In genomic region chr12:77589416-77589815, GRCm38 (mm10) we compare ENCODE assay signal across 13 mouse cellular contexts.
"Had no signal": no experiment of that assay in that cellular context is flagged by ENCODE, and none has a peak within 500 bp of the region (broad histone marks: within the 10 kb centered on the region; RNA-seq: fewer than 3 reads in every experiment).

No protein-coding gene starts in this region.

- H3K9ac ChIP-seq: liver, embryonic 15.5 days; midbrain, embryonic 13.5 days had no signal

- H3K4me1 ChIP-seq: liver, embryonic 15.5 days; midbrain, embryonic 13.5 days had no signal

- H3K36me3 ChIP-seq: liver, embryonic 15.5 days; midbrain, embryonic 13.5 days had no signal

- H3K27ac ChIP-seq: layer of hippocampus, adult 2 months; liver, embryonic 15.5 days; midbrain, embryonic 13.5 days had no signal

- H3K4me2 ChIP-seq: liver, embryonic 11.5 days; liver, embryonic 15.5 days; midbrain, embryonic 13.5 days had no signal

- DNase-seq: kidney, adult 9 months; kidney, postnatal 10 days; kidney, postnatal 4 days; left cerebral cortex, postnatal 4 days; lung, adult 2 months; lung, postnatal 36 days; thymus, adult 18-20 months; thymus, postnatal 36 days had no signal

- ATAC-seq: lung, postnatal 0 days; midbrain, embryonic 13.5 days had no signal

- H3K9me3 ChIP-seq: liver, embryonic 15.5 days; midbrain, embryonic 13.5 days had no signal

- H3K4me3 ChIP-seq: layer of hippocampus, adult 2 months; liver, embryonic 15.5 days; midbrain, embryonic 13.5 days had no signal

- H3K27me3 ChIP-seq: liver, embryonic 15.5 days; midbrain, embryonic 13.5 days had no signal
